Mouse (Mus musculus) testis, adult 2 months (tissue): ENCODE results near the gene Mrgprf. TPM values are rescaled to one million over a fixed set of nuclear protein-coding genes. Genes with fewer than 3 reads are reported as not detected.

Source experiments
- H3K27ac ChIP-seq: fragments of 200-500 bp; 2 replicates; pipeline ENCODE4 v1.5.1; 2012; ENCODE audit warnings: low read depth, low read length; ENCODE audit not compliant: control insufficient read depth, insufficient read depth
- H3K27me3 ChIP-seq: fragments of 200-500 bp; 2 replicates; pipeline ENCODE4 v1.6.1; 2012; ENCODE audit warnings: mild to moderate bottlenecking, low read length, moderate library complexity; ENCODE audit not compliant: control insufficient read depth, insufficient read depth
- H3K36me3 ChIP-seq: fragments of 200-500 bp; 2 replicates; pipeline ENCODE4 v1.6.1; 2012; ENCODE audit warnings: mild to moderate bottlenecking, low read length; ENCODE audit not compliant: control insufficient read depth, insufficient read depth
- H3K4me1 ChIP-seq: fragments of 200-500 bp; 2 replicates; pipeline ENCODE4 v1.6.1; 2012; ENCODE audit warnings: low read length; ENCODE audit not compliant: control insufficient read depth, insufficient read depth
- H3K4me3 ChIP-seq: fragments of 200-500 bp; 2 replicates; pipeline ENCODE4 v1.5.1; 2012; ENCODE audit warnings: low read depth, mild to moderate bottlenecking, low read length, moderate library complexity, mixed read lengths; ENCODE audit not compliant: control insufficient read depth
- CTCF ChIP-seq: fragments of 200-500 bp; IDR thresholded peaks from 2 replicates; pipeline ENCODE4 v1.5.1; 2012; ENCODE audit warnings: low read depth, mild to moderate bottlenecking, inconsistent platforms, low read length, moderate library complexity; ENCODE audit not compliant: control insufficient read depth, insufficient read depth, insufficient replicate concordance
- POLR2A ChIP-seq: fragments of 200-500 bp; IDR thresholded peaks from 2 replicates; pipeline ENCODE4 v1.6.1; 2012; ENCODE audit warnings: low read depth, mild to moderate bottlenecking, inconsistent platforms, low read length, moderate library complexity; ENCODE audit not compliant: control insufficient read depth
- polyA plus RNA-seq: library from polyadenylated mRNA; depleted of rRNA; stranded (reverse); fragments of >200 nt; gene quantifications from 2 replicates; pipeline ENCODE4 v1.2.3, GENCODE M21; 2012; rRNA removed

Gene Mrgprf
- polyA plus RNA-seq, 1 experiment: 1.1 TPM

DNA sequence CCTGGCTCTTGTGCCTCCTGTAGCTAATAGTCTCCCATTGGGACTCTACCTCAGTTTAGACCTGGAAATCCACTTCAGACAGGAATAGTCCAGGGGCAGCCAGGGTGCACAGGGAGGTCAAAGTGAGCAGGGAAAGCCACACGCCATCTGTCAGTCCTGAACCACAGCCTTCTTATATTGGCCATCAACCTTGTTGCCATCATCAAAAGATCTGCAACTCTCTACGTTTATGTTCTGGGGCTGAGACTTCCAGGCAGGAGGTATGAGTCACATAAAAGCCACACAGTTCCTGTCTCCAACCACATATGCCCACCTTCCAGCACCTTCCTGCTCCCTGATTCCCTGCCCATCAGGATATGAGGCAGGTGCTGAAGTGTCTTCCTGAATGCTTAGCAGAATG is 37.3 kb downstream of the Mrgprf start:
- H3K27ac ChIP-seq: no peak overlapping the region
- no peaks in the 10 kb centered on the region for H3K36me3 ChIP-seq
- H3K27me3 ChIP-seq: no peaks in the 10 kb centered on the region
- H3K4me1 ChIP-seq: no peaks in the 10 kb centered on the region
- no peak overlapping the region for H3K4me3 ChIP-seq
- TF ChIP-seq POLR2A (no peak), CTCF (no peak)

DNA sequence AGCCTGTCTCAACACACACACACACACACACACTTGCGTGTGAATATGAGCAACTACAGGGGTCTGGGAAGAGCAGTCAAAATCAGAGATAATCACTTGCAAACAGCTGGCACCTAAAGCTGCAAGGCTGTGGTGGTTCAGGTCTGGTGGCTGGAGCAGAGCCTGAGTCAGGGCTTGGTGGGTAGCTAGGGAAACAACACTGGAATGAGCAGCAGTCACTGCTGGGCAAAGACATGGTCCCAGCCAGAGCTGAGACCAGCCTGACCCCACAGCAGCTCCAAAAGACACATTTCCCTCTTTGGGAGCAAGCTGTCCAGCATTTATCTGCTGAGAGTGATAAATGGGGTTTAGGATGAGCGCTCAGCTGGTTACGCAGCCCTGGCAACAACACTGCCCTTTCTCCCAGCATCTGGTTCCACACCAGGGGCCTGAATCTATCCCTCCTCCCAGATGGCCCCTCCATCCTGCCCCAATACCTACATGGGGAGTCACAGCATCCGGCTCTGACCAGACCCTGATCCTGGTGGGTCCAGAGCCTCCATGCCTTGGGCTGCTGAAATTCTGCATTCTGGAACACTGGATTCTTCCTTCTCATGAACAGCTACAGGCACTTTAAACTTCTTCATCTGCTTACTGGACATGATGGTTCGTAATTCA is 39.7 kb downstream of the Mrgprf start:
- no peaks in the 10 kb centered on the region for H3K4me1 ChIP-seq
- no peak overlapping the region for H3K27ac ChIP-seq
- no peaks in the 10 kb centered on the region for H3K36me3 ChIP-seq
- no peaks in the 10 kb centered on the region for H3K27me3 ChIP-seq
- no peak for TF ChIP-seq CTCF
- no peak for TF ChIP-seq POLR2A
- H3K4me3 ChIP-seq: no peak overlapping the region

Other genes with a start within 250 kb of the Mrgprf start
- gene 1810010D01Rik, start 92.7 kb upstream of the Mrgprf start, polyA plus RNA-seq: 0.40 and 0.76 TPM in 2 replicates
- 15.3 and 16.8 TPM in 2 replicates for gene Tpcn2, start 16.8 kb upstream of the Mrgprf start, polyA plus RNA-seq
- not detected in 2 replicates for gene Mrgprd, start 14.0 kb downstream of the Mrgprf start, polyA plus RNA-seq